Mouse (Mus musculus) ovary, postnatal 10 days (tissue): Measurements from ENCODE around the gene Robo1.
A peak's percentile ranks its signal among the peaks of the same experiment; 100 is the strongest.

Experiments used
- DNase-seq: peaks from one replicate; pipeline ENCODE4 v3.0.0; 2022; ENCODE audit warnings: low spot score

Gene Robo1

DNA sequence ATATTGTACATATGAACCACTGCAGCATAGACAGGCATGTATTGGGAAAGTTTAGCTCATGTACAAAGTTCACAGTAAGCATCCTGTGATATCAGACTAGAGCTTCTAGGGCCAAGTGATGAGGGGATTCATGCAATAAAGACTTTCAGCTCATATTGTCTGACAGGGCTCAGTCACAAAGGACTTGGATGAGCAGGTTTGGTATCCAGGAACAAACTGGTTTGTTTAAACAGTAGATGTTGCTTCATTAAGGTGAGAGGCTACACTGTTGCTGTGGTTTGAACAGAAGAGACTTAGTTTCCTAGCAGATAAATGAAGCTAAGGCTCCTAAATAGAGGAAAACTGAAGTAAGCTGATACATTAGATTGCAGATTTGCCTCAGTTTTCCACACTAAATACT is 626.8 kb downstream of the Robo1 start:
- DNase-seq: no peak

DNA sequence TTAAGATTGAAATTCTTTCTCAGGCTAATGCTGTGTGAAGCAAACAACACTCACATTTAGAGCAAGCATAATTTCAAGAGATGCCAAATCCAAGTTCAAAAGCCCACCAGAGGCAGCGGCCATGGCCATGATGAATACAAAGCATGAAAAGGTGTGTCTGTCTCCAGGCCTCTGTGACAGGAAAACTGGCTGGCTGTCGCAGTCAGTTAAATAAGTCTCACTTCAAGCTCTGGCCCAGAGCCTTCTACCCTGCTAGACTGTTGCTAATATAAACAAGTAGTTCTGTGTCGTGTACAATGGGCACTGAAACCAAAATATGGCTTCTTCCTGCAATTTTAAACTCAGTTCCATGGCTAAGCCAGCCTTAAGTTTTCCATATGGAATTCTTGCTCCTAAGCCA is 629.1 kb downstream of the Robo1 start:
- DNase-seq: no peak

DNA sequence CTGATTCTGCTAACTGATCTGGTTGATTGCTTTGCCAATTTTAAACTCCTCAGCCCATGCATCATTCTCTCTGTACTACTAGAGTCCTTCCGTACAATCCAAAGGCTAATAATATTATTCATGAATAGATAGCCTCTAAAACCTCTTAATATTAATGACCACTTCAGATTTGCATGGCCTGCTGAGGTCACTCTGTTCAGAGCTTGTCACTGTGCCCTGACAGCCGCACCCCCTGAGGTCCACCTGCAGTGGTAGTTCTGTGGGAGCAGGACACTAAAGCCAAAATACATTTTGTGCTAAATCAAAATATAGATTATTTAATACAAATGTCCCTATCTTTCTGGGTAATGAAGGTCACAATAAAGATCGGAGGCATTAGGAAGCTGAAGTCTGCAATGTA is 631.8 kb downstream of the Robo1 start:
- DNase-seq: no peak

DNA sequence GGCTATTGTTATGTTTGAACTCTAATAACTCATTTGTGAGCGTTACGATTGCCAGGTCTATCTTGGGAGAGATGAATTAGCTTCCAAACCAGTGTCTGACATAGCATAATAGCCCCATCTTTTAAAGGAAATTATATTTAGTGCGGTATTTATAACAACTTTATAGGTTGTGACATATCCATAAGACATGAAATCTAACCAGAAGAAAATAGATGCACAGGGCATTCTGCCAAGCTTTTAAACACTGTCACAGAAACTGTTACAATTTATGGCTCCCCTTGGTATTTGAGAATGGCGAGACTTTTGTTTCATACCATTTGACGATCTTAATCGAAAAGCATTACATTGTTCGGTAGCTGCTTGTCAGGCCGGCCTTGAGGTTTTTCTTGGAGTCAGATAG is 632.7 kb downstream of the Robo1 start:
- no peak for DNase-seq

DNA sequence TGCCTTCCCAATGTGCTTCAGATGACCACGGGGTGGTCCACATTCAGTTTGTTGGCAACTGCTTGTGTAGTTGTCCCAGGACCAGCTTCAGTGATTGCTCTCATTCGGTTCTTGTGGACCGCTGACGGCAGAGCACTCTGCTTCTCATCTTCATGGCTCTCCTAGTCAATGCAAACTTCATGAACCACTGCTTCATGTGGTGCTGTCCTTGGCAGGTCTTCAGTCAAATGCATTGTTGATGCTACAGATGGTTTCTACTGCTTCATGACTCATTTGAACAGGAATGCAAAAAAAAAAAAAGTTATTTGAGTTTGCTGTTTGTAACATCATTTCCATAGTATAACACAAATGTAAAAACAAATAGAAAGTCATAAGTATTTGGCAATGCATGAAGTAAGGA is 636.3 kb downstream of the Robo1 start:
- DNase-seq: no peak

DNA sequence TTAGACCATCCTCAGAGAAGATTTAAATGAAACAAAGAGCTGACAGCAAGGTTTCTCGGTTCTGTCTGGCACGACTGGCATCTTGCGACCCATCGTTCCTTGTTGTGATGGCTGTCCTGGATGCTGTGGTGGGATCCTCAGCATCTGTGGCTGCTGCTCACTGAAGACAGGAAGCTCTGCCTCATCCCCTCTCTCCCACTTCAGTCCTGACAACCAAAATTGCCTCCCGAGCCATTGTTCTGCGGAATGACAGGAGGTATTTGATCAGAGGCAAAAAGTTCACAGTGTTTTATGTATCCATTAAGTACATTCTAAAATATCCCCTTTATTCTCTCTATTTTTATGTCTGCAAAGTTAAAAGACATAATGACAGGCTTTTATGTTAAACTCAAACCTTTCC is 643.9 kb downstream of the Robo1 start:
- no peak for DNase-seq

DNA sequence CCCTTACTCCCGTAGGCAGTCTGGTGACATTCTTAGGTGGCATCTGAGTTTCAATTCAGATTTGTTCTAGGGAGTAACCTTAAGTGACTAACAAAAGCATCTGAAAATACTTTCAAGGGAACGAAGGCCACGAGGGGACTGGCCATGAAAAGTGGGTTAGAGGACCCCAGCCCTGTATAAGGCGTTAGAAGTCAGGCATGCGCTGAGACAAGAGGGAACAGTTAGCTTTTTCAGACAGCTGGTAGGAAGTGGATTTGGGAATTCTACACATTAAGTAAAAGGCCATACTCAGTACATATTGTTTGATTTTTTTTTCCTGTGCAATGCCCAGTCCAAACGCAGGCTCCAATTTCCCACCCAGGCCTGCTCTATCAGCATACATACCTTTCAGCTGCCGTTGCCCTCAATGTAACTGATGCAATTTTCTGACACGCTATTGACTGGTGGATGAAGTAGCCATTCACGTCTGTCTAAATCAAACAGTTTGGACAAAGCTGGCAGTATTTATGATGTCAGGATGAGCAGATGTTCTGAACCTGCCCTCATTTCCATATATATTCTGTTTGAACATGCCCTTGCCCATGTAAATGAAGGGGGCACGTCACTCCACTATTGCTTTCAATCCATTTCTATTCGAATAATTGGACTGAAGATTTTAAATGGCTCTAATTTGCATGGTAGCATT is 651.1 kb downstream of the Robo1 start:
- no peak for DNase-seq

DNA sequence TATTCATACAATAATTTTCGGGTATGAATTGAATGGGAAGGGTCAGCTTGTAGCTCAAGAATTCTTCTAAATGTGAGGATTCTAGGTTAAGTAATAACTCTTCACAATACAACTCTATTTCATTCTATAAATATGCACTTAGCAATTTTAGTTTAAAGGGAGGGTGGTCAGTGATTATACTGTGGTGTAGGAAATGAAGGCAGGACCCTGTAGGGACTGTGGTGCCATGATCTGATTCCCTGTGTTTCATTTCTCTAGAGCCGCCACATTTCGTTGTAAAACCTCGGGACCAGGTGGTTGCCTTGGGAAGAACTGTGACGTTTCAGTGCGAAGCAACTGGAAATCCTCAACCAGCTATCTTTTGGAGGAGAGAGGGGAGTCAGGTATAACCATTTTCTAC is 651.7 kb downstream of the Robo1 start:
- no peak for DNase-seq

DNA sequence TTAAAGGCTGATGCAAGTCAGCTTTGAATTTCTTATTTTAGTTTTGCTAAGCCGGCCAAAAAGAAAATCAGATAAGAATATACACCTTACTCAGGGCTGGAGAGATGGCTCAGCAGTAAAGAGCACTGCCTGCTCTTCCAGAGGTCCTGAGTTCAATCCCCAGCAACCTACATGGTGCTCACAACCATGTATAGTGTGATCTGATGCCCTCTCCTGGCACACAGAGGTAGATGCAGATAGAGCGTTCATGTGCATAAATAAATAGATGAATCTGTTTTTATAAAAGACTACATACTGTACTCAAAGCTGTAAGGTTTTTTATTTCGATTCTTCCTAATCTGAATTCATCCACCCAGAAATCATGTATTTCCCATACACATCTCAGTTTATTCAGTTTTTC is 655.7 kb downstream of the Robo1 start:
- no peak for DNase-seq

DNA sequence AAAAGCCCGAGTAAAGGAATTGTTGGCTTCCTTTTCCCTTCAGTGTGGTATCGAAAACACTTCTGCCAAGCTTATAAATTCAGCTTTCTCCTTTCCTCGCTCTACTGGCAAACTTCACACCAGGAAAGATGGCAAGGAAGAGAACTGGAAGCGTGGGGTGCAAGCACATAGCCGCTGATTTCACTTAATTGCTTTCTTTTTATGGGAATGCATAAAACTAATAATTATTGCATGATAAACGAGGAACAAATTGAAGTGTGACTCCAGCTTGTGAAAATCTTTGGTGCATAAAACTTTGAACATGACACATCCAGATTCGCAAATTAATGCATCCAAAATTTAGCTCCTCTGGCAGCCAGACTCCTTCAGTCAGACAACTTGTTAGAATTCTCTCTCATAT is 659.4 kb downstream of the Robo1 start:
- no peak for DNase-seq

DNA sequence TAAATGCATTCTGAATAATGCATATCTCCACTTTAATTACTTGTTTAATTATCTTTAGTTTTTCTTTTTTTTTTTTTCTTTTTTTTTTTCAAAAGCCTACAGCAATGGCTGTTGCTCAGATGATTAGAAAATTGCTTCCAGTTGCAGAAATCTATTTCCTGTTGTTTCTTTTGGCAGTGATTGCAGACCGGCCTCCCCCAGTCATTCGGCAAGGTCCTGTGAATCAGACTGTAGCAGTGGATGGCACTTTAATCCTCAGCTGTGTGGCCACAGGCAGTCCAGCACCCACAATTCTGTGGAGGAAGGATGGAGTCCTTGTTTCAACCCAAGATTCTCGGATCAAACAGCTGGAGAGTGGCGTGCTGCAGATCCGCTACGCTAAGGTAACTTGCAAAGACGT is 661.9 kb downstream of the Robo1 start:
- DNase-seq: no peak

DNA sequence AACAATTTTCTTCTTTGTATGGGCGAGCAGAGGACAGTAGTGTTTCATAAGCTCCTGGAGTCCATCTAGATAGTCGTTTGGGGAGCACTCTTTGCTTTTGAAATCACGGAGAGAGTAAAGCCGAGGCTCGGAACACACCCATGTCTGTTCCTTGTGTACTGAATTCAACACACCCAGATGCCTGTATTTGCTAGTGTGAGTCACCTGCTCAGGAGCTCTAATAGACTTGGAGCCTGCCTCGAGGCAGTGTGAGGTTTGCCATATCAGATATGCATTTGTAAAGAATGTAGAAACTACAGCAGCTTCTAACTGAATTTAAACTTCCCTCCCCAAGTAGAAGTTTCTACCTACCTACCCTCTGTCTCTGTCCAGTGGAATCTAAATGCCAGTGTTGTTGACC is 665.6 kb downstream of the Robo1 start:
- DNase-seq: no peak

DNA sequence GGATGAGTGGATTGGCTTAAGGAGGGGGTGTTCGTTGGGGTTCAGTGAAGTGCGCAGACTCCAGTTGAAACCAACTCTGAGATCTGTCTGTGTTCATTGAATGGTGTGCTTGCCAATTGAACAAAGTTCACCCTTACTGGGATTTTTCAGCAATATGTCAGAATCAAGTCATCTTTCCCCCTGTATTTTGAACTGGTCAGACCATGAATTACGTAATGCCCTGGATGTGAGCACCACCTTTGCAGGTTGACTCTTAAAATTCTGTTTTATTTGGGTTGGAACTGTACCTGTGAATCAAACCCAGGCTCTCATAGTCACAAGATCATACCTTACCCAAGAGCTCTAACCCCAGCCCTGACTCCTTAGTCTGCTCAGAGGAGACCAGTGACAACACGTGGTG is 666.6 kb downstream of the Robo1 start:
- no peak for DNase-seq

DNA sequence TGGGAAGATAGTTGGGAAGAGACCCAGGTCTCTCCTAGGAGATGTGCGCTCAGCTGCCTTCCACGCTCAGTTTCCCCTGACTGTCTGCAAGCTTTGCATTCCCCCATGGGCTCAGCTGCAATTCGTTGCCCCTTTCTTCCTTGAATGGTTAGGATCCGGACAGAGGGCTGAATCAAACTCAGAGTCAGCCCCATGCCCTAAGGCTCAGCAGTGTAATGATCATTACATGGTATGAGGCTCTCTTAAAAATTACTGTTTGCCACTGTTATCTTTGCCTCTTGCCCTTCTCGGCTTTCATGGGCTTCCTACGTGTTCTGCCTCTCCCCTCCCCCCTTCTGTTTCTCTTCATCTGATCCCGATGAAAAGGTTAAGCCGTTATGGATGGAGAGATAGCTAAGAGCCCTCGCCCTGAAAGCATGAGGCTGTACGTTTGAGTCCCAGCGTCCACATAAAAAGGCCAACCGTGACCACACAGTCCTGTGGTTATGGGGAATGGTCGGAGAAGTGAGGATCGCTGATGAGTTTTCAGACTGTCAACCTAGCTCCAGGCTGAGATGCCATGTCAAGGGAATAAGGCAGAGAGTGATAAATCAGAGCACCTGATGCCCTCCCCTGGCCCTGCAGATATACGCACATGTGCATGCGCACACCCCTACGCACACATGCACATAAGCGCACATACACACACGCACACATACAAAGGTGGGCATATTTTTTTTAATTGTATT is 668.9 kb downstream of the Robo1 start:
- DNase-seq: no peak

DNA sequence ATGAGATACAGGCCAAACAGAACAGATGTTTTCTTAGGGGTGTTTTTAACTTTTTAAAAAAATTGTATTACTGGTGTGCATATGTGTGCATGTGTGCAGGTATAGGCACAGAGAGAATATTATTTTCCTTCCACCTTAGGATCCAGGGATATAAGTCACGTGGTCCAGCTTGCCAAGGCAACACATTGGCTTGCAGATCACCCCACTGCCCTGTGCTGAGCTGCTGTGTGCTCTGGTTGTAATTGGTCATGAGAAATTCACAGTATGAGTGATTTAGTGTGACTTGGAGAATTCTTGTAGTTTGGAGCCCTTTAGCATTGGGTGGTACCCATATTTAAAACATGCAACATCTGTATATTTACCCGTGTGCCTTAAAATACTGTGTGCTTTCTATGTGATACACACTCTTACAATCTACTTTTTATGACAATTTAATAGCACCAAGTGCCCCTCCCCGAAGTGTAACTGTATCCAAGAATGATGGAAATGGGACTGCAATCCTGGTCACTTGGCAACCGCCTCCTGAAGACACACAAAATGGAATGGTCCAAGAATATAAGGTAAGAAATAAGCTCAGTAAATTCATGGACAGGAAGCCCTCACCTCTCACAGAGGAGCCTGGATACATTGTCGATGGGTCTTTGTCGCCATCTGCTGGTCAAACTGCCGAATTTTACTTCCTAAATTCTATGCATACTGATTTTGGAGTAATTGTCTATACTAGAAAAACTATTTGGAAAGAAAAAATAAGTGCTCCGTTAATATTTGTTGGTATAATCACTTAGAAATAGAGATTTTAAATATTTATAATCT is 671.5 kb downstream of the Robo1 start:
- DNase-seq: peak; percentile 55

DNA sequence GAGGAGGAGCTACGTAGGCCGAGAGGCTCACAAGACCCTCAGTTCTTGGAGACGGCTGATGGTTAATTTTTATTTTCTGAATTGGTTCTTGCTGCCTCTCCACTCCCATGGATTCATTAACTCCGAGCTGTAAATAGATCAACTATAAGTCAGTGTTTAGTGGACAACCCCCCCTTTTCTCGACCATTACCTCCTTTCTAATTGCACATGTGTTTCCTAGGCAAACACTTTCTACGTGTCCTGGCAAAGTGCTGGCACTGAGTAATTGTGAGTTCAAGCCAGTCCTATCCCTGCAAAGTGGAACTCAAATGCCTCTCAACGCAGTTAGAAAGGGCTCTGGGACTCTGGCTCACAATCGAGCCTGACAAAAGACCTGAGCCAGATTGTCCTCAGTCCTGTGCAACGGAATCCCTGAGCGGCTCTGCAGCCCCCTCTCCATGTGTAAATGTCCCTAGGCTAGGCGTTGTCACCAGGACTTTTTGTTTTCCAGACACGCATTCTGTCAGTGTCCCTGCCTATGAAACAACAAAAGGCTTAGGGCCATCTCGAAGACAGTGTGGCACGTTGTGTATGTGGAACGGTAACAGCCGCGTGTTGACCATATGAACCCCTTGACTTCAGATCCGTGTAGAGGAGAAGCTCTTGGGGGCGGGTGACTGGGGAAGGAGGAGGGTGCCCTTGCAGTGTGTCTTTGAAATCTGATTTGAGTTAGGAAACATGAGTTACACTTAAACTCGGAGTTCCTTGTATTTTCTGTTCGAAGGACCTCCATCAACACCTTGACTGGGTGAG is 682.5 kb downstream of the Robo1 start:
- no peak for DNase-seq

DNA sequence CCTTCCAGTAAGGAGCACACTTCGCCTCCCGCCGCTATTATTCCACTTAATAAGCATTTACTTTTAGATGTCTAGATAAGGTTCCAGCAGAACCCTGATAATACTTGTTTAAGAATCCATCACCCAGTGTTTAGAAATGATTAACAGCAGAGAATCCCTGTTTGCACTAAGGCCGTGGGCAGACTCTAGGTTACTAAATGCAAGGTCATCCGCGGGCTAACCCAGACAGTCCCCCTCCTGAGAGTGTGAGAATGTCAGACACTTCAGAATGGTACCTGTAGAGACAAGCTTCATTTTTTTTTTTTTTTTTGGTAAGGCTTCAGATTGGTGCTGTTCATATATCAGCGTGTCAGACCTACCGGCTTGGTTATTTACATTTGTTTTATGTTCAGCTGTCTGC is 685.1 kb downstream of the Robo1 start:
- DNase-seq: no peak

DNA sequence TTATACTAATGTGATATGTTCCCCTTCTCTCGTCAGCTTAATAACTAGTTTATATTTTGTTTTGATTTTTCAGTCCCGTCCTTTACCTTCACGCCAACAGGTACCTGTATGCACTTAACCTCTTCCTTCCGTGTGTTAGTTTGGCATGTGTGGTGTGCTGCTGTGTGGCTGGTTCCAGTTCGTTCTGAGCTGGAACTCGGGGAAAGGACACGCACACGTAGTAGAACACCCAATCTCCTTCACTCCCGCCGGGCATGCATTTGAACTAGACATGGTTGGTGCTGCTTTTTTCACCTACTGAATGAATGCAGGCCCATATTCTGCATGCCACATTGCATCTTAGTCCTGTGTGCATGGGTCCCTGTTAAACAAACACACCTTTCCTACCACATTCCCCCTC is 685.5 kb downstream of the Robo1 start:
- no peak for DNase-seq

DNA sequence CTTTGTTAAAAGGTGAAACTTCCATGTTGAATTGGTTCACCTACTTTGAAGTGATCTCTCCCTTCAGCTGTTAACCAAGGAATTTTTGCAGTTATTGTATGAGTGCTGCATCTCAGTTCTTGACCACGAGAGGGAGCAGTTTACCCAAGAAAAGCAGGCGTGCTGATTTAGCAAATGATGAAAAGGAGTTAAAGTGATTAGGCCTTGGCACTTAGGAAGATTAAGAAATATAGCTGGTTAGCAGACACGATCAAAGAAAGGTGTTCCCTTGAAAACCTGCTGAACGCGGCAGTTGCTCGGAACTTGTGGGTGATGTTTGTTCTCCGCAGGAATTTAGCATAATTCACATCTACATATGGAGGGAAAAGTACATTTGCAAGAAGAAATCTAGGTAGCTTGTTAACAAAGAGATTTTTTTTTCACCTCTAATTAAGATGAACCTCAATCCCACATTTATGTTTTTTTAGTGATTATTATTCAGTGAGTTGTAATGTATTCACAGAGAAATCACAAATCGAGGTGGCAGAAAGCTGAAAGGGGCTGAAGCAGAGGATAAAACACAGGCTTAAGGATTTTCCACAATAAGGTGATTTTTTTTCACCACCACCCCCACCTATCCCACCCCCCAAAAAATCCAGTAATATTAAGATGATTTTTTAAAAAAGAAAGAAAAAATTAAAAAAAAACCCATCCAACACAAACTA is 687.3 kb downstream of the Robo1 start:
- DNase-seq: no peak

DNA sequence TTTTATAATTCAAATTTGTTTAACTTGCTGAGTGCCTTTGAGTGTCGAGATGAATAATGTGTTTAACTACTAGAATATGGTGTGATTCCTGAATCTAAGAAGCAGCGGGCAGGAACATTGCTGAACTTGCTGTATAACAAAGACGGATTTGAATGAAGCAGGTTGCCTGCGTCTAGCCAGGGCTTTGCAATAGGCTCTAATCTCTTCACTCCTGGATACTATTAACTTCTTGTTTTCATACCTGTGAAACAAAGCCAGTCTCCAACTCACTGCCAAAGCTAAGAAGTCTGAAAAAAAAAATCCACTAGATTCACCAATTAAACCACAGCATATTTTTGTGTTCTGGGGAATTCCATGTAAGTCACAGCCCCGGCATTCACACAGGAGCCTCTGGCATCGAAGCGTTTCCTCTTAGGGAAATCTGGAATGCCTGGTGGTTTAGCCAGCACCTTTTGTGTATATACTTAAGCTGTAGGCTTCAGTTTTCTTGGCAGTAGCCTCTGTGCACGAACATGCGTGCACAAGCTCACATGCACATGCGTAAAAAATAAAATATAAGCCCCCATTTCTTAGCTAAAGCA is 687.9 kb downstream of the Robo1 start:
- no peak for DNase-seq

DNA sequence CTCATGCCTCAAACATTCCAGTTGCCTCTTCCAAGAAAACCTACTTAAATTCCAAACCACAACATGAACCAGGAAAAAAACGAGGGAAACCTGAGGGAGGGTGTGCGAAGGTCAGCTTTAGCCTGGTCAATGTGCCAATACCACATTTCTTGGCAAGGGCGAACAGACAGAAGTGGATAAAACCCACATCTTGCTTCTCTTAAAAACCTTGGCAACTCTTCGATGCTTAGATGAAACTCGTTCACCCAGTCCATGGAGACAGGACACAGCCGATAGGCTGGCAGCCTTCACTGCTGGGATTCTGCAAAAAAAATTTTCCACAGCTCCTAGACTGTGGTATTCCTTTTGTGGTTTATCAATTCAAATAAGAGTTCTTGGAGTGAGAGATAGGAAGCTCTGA is 690.6 kb downstream of the Robo1 start:
- no peak for DNase-seq
